Mouse (Mus musculus) E14TG2a.4 (cell line): ENCODE results near the gene Vps11.
A peak's percentile ranks its signal among the peaks of the same experiment; 100 is the strongest.
"Not testable (repeated sequence)": the region's sequence is repeated elsewhere in the genome, so short reads cannot be mapped to it uniquely, and the experiment has no call there.

ENCODE experiments used
- H3K27me3 ChIP-seq: 2 replicates; pipeline ENCODE4 v1.6.1; 2014; ENCODE audit warnings: low read length, control low read depth; ENCODE audit not compliant: insufficient read depth
- H3K36me3 ChIP-seq: 2 replicates; pipeline ENCODE4 v1.6.1; 2014; ENCODE audit warnings: low read length, control low read depth; ENCODE audit not compliant: insufficient read depth
- H3K4me1 ChIP-seq: replicated peaks from 2 replicates; pipeline ENCODE4 v1.6.1; 2014; ENCODE audit warnings: low read depth, low read length, control low read depth
- H3K4me3 ChIP-seq: replicated peaks from 2 replicates; pipeline ENCODE4 v1.5.1; 2014; ENCODE audit warnings: mild to moderate bottlenecking, low read length
- H3K9me3 ChIP-seq: 2 replicates; pipeline ENCODE4 v1.6.1; 2014; ENCODE audit warnings: low read length, control low read depth
- CTCF ChIP-seq: conservative IDR thresholded peaks from 2 replicates; pipeline ENCODE4 v1.5.1; 2014; ENCODE audit warnings: low read length
- NANOG ChIP-seq: IDR thresholded peaks from 2 replicates; pipeline ENCODE4 v1.6.1; 2014; ENCODE audit warnings: borderline replicate concordance, low read length, mixed read lengths
- POU5F1 ChIP-seq: IDR thresholded peaks from 2 replicates; pipeline ENCODE4 v1.6.1; 2014; ENCODE audit warnings: low read length, borderline replicate concordance

The Vps11 gene

GRCm38 (mm10) chr9:44342605-44343004 is 18.9 kb downstream of the Vps11 start:
- Histone ChIP-seq H3K27me3 (no peaks in the 10 kb centered on the region), H3K4me3 (peak overlapping the region; percentile 96), H3K36me3 (peaks cover 50% of the 10 kb centered on the region), H3K4me1 (peaks cover 78% of the 10 kb centered on the region), H3K9me3 (no peaks in the 10 kb centered on the region)
- no peak for TF ChIP-seq POU5F1
- TF ChIP-seq NANOG = no peak
- no peak for TF ChIP-seq CTCF

- Histone ChIP-seq H3K9me3 (no peaks in the 10 kb centered on the region), H3K4me1 (peaks cover 78% of the 10 kb centered on the region), H3K27me3 (no peaks in the 10 kb centered on the region), H3K36me3 (peaks cover 50% of the 10 kb centered on the region), H3K4me3 (peak overlapping the region; percentile 96; the same call in 1 of the 2 replicates)
- TF ChIP-seq POU5F1 (no peak), NANOG (no peak), CTCF (no peak)
Measured at GRCm38 (mm10) chr9:44342173-44342572, 19.3 kb downstream of the Vps11 start.

GRCm38 (mm10) chr9:44341487-44341886 is 20.0 kb downstream of the Vps11 start:
- H3K27me3 ChIP-seq = no peaks in the 10 kb centered on the region
- H3K4me3 ChIP-seq = no peak overlapping the region
- peaks cover 79% of the 10 kb centered on the region for H3K4me1 ChIP-seq
- TF ChIP-seq POU5F1 = no peak
- TF ChIP-seq CTCF = no peak
- TF ChIP-seq NANOG = no peak
- H3K36me3 ChIP-seq = peaks cover 57% of the 10 kb centered on the region
- H3K9me3 ChIP-seq = no peaks in the 10 kb centered on the region

- Histone ChIP-seq H3K27me3 (no peaks in the 10 kb centered on the region), H3K4me3 (no peak overlapping the region), H3K9me3 (no peaks in the 10 kb centered on the region), H3K36me3 (peaks cover 69% of the 10 kb centered on the region), H3K4me1 (peaks cover 57% of the 10 kb centered on the region)
- TF ChIP-seq CTCF = no peak
- no peak for TF ChIP-seq NANOG
- TF ChIP-seq POU5F1 = no peak
Measured at GRCm38 (mm10) chr9:44338574-44338973, 22.9 kb downstream of the Vps11 start.

GRCm38 (mm10) chr9:44337436-44338169 is 23.9 kb downstream of the Vps11 start:
- Histone ChIP-seq H3K27me3 (no peaks in the 10 kb centered on the region), H3K36me3 (peaks cover 69% of the 10 kb centered on the region), H3K4me3 (peak overlapping the region; percentile 98), H3K4me1 (peaks cover 55% of the 10 kb centered on the region), H3K9me3 (no peaks in the 10 kb centered on the region)
- TF ChIP-seq CTCF = no peak
- no peak for TF ChIP-seq POU5F1
- TF ChIP-seq NANOG = no peak

GRCm38 (mm10) chr9:44336964-44337363 is 24.5 kb downstream of the Vps11 start:
- Histone ChIP-seq H3K4me1 (peaks cover 54% of the 10 kb centered on the region), H3K9me3 (no peaks in the 10 kb centered on the region), H3K4me3 (peak overlapping the region; percentile 98), H3K36me3 (peaks cover 66% of the 10 kb centered on the region), H3K27me3 (no peaks in the 10 kb centered on the region)
- no peak for TF ChIP-seq NANOG
- no peak for TF ChIP-seq CTCF
- no peak for TF ChIP-seq POU5F1

- peaks cover 54% of the 10 kb centered on the region for H3K4me1 ChIP-seq
- H3K9me3 ChIP-seq, H3K27me3 ChIP-seq: not testable (repeated sequence)
- H3K36me3 ChIP-seq = peaks cover 66% of the 10 kb centered on the region
- H3K4me3 ChIP-seq = peak overlapping the region; percentile 98
Measured at GRCm38 (mm10) chr9:44336513-44336912, 25.0 kb downstream of the Vps11 start.

GRCm38 (mm10) chr9:44336093-44336406 is 25.4 kb downstream of the Vps11 start:
- peaks cover 54% of the 10 kb centered on the region for H3K4me1 ChIP-seq
- H3K27me3 ChIP-seq = no peaks in the 10 kb centered on the region
- H3K4me3 ChIP-seq = peak overlapping the region; percentile 98
- H3K9me3 ChIP-seq = no peaks in the 10 kb centered on the region
- TF ChIP-seq CTCF (no peak), POU5F1 (no peak), NANOG (no peak)
- H3K36me3 ChIP-seq = peaks cover 66% of the 10 kb centered on the region

GRCm38 (mm10) chr9:44335331-44336092 is 26.0 kb downstream of the Vps11 start:
- no peaks in the 10 kb centered on the region for H3K27me3 ChIP-seq
- H3K9me3 ChIP-seq = no peaks in the 10 kb centered on the region
- TF ChIP-seq POU5F1 (no peak), NANOG (no peak), CTCF (no peak)
- peaks cover 65% of the 10 kb centered on the region for H3K36me3 ChIP-seq
- peaks cover 54% of the 10 kb centered on the region for H3K4me1 ChIP-seq
- peak overlapping the region; percentile 98 for H3K4me3 ChIP-seq
